In genomic region chr5:122925534-122925958, GRCm38 (mm10) we compare ENCODE assay signal across 8 mouse cellular contexts.
A peak's percentile ranks its signal among the peaks of the same experiment; 100 is the strongest.
DNase-seq lines count a peak whose midpoint lies in the region; ATAC-seq lines count a peak whose summit lies in the region.

No protein-coding gene starts in this region.

- peak; percentile 67; the same call in 1 of the 2 replicates for ATAC-seq in erythroid progenitor cell, adult 5-6 weeks (replicated peaks; ENCODE audit: low FRiP score, poor library complexity, severe bottlenecking)
- ATAC-seq in heart, embryonic 15.5 days (replicated peaks; ENCODE audit: insufficient number of reproducible peaks, insufficient read depth, low FRiP score, low read depth) = no peak
- ATAC-seq in liver, embryonic 11.5 days (replicated peaks; ENCODE audit: low FRiP score) = no peak
- ATAC-seq in neural tube, embryonic 11.5 days (ENCODE audit: insufficient read depth, low FRiP score, low TSS enrichment) = no peak

- no peaks in the 10 kb centered on the region; the same call in 1 of the 2 replicates for H3K4me1 ChIP-seq in brown adipose tissue, adult 24 weeks (ENCODE audit: control insufficient read depth, insufficient read depth, insufficient read length, low read length)
- peaks cover 38% of the 10 kb centered on the region for H3K4me1 ChIP-seq in heart, embryonic 15.5 days (replicated peaks)
- 0 out of 2 replicates have a peak, but pooled peaks cover 2% of the 10 kb centered on the region for H3K4me1 ChIP-seq in liver, embryonic 11.5 days (replicated peaks; ENCODE audit: control insufficient read depth, insufficient read depth, low read length)
- no peaks in the 10 kb centered on the region for H3K4me1 ChIP-seq in neural tube, embryonic 11.5 days (ENCODE audit: control insufficient read depth, insufficient read depth, low read length)

- peak overlapping the region; percentile 33 for H3K4me2 ChIP-seq in heart, embryonic 15.5 days
- peak overlapping the region; percentile 42 for H3K4me2 ChIP-seq in liver, embryonic 11.5 days
- no peak overlapping the region for H3K4me2 ChIP-seq in neural tube, embryonic 11.5 days (ENCODE audit: low read depth)

- 17% methylated on average over 7 of the region's 7 CpGs for whole genome bisulfite sequencing in heart, embryonic 15.5 days
- WGBS in liver, embryonic 11.5 days = 41% methylated on average over 7 of the region's 7 CpGs
- WGBS in neural tube, embryonic 11.5 days = 46% methylated on average over 7 of the region's 7 CpGs

- no peaks in the 10 kb centered on the region for H3K9me3 ChIP-seq in heart, embryonic 15.5 days (replicated peaks)
- no peaks in the 10 kb centered on the region for H3K9me3 ChIP-seq in liver, embryonic 11.5 days (ENCODE audit: control insufficient read depth, low read length)
- H3K9me3 ChIP-seq in neural tube, embryonic 11.5 days (ENCODE audit: control insufficient read depth, low read length) = no peaks in the 10 kb centered on the region

- no peak overlapping the region for H3K9ac ChIP-seq in heart, embryonic 15.5 days
- no peak overlapping the region for H3K9ac ChIP-seq in liver, embryonic 11.5 days (ENCODE audit: low read depth, low read length)
- H3K9ac ChIP-seq in neural tube, embryonic 11.5 days (ENCODE audit: low read length) = no peak overlapping the region

- DNase-seq in ES-CJ7 (ENCODE audit: low read depth, low spot score) = peak; percentile 82
- peak; percentile 76 for DNase-seq in kidney, postnatal 14 days
- peak; percentile 56 for DNase-seq in liver, embryonic 11.5 days (ENCODE audit: low spot score)
- DNase-seq in neural tube, embryonic 11.5 days (ENCODE audit: low spot score) = peak; percentile 66
- DNase-seq in thymus, postnatal 10 days (ENCODE audit: low spot score in 2 of 2) = peak; percentile 39 to 73

- H3K27ac ChIP-seq in brown adipose tissue, adult 24 weeks (replicated peaks; ENCODE audit: low read depth, low read length) = no peak overlapping the region
- H3K27ac ChIP-seq in heart, embryonic 15.5 days = peak overlapping the region; percentile 50
- H3K27ac ChIP-seq in liver, embryonic 11.5 days (ENCODE audit: low read depth, low read length) = no peak overlapping the region
- no peak overlapping the region for H3K27ac ChIP-seq in neural tube, embryonic 11.5 days (ENCODE audit: low read depth, low read length)

- no peaks in the 10 kb centered on the region for H3K36me3 ChIP-seq in heart, embryonic 15.5 days
- no peaks in the 10 kb centered on the region for H3K36me3 ChIP-seq in liver, embryonic 11.5 days (ENCODE audit: control insufficient read depth, insufficient read depth, low read length)
- H3K36me3 ChIP-seq in neural tube, embryonic 11.5 days (ENCODE audit: control insufficient read depth, insufficient read depth, low read length) = no peaks in the 10 kb centered on the region

- H3K27me3 ChIP-seq in heart, embryonic 15.5 days = no peaks in the 10 kb centered on the region
- H3K27me3 ChIP-seq in liver, embryonic 11.5 days (replicated peaks; ENCODE audit: control insufficient read depth, insufficient read depth, low read length) = no peaks in the 10 kb centered on the region
- H3K27me3 ChIP-seq in neural tube, embryonic 11.5 days (ENCODE audit: control insufficient read depth, insufficient read depth, low read length) = no peaks in the 10 kb centered on the region

- H3K4me3 ChIP-seq in brown adipose tissue, adult 24 weeks (ENCODE audit: insufficient read depth, low read depth, low read length) = peak overlapping the region; percentile 6; the same call in 1 of the 2 replicates
- H3K4me3 ChIP-seq in heart, embryonic 15.5 days = peak overlapping the region; percentile 5; the same call in 1 of the 2 replicates
- peak overlapping the region; percentile 8; the same call in 1 of the 2 replicates for H3K4me3 ChIP-seq in liver, embryonic 11.5 days (ENCODE audit: low read depth, low read length)
- H3K4me3 ChIP-seq in neural tube, embryonic 11.5 days (ENCODE audit: low read depth, low read length) = no peak overlapping the region
